Mouse (Mus musculus) thymus, adult 2 months (tissue): ENCODE measurements around the gene Mbtd1.

Experiments
- CTCF ChIP-seq: fragments of 200-500 bp; IDR thresholded peaks from 2 replicates; pipeline ENCODE4 v1.5.1; 2012; ENCODE audit warnings: mild to moderate bottlenecking, control low read depth, low read length, moderate library complexity, borderline replicate concordance; ENCODE audit not compliant: control insufficient read depth, poor library complexity, insufficient read depth; ENCODE audit errors: extremely low read depth
- POLR2A ChIP-seq: fragments of 200-500 bp; IDR thresholded peaks from 2 replicates; pipeline ENCODE4 v1.6.1; 2012; ENCODE audit warnings: mild to moderate bottlenecking, low read length, control low read depth, moderate library complexity; ENCODE audit not compliant: control insufficient read depth, poor library complexity, insufficient read depth; ENCODE audit errors: extremely low read depth

DNA sequence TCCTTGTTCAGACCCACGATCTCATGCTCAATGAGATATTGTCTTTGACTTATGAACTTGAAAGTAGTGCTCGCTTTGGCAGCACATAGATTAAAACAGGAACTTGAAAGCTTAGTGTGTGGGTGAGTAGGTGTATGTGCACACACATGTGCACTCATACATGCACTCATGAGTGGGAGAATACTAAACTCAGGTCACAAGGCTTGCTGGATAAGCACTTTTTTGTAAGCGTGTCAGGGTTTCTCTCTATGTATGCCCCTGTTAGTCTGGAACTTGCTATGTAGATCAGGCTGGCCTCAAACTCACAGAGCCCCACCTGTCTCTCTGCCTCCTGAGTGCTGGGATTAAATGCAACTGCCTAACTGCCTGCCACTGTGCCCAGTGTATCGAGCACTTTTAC, 101.4 kb downstream of the Mbtd1 start:
- TF ChIP-seq CTCF = no peak
- TF ChIP-seq POLR2A = no peak
